Mouse (Mus musculus): ENCODE measurements around the gene Ybx1.

The Ybx1 gene

DNA sequence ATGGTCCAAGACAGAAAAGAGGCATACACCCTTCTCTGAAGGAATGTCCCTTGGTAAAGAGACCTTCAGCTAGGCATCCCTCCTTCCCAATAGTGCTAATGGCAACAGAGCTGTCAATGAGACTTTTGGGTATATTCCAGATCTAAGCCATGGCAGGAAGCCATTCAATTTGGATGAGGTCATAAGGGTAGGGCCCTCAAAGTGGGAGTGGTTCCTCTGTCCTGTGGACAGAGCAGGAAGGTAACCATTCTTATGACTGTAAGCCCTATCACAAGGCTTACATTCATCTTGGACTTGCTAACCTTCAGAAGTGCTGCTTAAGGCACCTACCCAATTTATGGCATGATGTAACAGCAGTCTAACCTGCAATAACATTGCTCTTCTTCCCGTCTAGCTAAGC lies 19.8 kb downstream of the Ybx1 start:
- no peak for DNase-seq (ENCODE audit: extremely low spot score)

DNA sequence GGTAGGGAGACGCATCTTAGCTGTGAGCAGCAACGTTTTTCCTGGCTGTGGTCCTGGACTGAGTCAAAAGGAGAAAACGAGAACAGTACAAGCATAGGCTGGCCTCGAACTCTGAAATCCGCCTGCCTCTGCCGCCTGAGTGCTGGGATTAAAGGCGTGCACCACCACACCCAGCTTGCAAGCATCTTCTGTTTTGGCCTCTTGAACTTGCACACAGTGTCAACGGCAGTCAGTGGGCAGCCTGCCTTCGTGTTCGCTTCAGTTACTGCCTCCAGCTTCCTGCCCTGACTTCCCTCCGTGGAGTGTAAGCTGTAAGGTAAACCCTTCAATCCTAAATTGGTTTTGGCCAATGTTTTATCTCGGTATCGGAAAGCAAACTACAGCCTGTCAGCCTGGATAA lies 27.8 kb downstream of the Ybx1 start:
- no peak for DNase-seq (ENCODE audit: extremely low spot score)

DNA sequence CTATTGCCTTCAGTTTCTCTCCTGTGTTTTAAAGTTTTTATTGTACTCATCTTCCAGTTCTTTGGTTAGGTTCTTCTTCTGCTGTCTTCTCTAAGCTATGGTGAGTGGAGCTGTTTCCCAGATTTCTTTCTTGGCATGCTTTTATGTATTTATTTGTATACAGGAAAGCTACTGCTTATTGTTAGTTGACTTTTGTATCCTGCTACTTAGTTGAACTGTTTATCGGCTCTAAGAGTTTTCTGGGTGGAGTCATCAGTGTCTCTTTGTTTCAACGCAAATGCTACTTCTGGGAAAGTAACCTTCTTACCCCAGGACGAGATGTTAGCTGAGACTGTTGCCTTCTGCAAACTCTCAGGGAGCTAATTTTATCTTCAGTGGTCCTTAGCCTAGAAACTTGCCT lies 30.9 kb downstream of the Ybx1 start:
- DNase-seq (ENCODE audit: extremely low spot score) = no peak

DNA sequence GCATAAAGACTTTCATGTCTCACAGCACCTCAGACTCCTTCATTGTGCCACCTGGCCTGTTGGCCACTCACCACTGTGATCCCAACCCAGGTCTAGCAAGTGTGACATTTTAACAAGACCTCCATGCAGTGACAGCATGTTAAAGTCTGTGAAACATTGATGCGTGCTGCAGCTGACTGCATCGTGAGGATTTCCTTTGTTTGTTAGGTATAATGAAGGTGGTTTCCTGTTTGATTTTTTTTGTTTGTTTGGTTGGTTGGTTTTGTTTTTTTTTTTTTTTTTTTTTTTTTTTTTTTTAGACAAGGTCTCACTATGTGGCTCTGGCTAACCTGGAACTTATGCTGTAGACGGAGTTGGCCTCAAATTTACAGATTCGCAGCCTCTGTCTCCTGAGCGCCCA lies 31.9 kb downstream of the Ybx1 start:
- DNase-seq (ENCODE audit: extremely low spot score) = no peak

DNA sequence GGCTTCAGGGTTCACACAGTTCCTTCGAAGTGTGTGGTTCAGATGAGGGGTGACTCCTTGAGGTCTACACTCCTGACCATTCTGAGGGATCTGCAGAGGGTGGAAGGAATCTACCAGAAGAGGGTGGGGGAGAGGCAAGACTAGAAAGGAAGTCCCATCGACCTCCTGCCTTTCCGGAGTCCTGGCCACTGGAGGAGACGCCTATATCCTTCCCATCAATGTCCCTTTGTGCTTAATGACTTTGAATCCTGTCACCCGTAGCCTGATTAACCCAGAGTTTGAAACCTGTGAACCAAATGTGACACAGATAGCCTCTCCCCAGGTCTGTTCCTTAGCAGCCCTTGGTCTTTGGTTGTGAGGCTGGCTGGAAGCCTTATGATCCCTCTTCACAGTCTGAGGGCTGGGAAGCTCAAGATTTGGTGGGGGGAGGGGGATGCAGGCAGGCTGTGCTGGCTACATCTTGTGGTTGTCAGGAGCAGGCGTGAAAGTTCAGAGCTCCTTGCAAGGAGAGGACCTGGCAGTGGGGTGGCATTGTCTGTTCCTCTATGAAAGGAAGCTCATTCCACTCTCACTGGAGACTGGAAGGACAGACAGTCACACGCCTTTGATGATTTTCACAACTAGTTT lies 33.2 kb downstream of the Ybx1 start:
- no peak for DNase-seq (ENCODE audit: extremely low spot score)

DNA sequence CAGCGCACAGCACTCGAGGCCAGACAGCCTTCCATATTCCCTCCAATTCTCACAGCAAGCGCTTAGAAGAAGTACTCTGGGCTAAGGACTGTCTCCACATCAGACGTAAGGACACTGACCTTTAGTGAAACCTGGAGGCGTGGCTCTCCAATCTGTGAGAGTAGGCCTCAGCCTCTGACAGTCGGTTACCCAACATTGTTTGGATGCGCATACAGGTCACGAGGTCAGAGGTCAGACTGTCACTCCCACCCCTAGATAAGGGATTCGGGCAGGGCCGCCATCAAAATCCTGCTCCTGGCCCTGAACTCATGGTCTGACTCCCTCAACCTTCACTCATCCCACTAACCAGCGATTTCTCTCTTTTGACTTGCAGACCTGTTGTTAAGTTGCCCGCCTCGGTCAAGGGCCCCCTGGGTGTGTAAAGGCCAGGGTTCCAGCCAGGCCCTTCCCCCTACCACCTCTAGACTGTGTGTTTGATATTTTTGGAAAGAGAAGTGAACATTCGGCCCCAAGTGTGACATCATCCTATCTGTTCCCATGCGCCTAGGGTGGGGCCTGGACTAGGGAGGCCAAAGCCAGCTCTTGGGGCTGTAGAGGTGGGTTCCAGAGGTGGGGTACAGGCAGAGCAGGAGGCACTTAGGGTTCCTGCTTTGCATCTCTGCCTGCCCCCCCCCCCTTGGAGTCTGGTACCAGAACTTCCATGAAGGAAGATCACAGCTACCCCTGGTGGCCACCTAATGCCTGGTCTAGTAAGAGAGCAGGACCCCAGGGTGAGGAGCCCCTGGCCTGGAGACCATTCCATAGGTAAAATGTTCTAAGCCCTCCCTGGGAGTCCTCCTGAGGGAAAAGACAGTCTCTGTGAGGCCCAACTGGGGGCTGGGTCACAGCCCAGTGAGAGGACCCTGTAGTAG lies 34.8 kb downstream of the Ybx1 start:
- DNase-seq (ENCODE audit: extremely low spot score) = no peak

DNA sequence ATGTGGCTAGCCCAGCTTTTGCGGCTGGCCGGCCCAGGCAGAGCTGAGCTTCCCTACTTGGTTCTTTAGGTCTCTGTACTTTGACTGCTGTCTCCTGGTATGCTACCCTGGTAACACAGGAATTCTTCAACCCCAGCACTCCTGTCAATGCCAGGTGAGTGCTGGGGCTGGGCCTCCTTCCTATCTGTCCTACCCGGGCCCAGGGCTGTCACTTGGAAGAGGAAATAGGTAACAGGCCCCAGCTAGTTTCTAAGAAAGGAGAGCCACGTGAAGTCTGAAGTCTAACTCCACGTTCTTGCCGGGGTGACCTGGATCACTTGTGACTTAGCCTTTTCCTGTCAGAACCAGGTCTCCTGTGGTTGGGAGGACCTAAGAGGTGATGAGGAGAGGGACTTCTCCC lies 37.3 kb downstream of the Ybx1 start:
- DNase-seq (ENCODE audit: extremely low spot score) = no peak

DNA sequence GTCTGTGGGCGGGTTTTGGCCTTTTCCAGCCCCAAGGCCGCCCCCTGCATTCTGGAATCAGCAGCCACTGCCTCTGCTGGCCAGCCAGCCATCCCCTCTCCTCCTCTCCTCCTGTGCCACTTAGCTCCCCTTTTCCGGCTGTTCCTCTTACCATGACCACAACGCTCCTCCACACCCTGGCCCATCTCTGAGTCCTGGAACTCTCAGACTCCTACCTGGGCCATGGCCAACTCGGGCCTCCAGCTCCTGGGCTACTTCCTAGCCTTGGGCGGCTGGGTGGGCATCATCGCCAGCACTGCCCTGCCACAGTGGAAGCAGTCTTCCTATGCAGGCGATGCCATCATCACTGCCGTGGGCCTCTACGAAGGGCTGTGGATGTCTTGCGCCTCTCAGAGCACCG lies 39.1 kb downstream of the Ybx1 start, which contains the start of gene Cldn19:
Gene Cldn19, plus strand, starts transcription at position 64 of the 400 bp plus-strand sequence.
- DNase-seq (ENCODE audit: extremely low spot score) = no peak

DNA sequence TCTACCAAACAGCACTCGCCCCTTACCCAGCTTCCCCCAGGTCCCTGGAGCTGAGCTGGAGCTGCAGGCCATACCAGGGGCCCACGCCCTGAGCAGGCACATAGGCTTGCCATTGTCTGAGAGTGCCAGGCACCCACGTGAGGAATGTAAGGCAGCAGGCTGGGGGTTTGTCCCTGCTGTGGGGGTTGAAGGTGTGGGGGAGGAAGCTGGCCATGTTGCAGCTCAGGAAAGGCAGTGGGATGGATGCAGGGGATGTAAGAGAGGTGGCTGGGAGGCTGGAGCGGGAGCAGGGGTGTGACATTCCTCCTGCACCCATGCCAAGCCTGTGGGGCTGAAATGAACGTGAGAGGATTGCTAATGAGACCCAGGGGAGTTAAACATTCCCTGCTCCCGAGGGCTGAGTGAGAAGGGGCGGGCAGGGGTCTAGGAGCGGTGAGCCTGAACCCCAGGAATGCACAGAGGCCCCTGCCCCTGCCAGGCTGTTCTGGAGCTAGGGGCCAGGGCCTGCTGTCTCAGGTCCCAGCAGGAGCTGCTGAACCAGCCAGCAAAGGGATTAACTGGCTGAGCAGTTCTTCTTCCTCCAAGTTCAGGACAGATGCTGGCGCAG lies 40.3 kb downstream of the Ybx1 start:
- DNase-seq (ENCODE audit: extremely low spot score) = no peak

DNA sequence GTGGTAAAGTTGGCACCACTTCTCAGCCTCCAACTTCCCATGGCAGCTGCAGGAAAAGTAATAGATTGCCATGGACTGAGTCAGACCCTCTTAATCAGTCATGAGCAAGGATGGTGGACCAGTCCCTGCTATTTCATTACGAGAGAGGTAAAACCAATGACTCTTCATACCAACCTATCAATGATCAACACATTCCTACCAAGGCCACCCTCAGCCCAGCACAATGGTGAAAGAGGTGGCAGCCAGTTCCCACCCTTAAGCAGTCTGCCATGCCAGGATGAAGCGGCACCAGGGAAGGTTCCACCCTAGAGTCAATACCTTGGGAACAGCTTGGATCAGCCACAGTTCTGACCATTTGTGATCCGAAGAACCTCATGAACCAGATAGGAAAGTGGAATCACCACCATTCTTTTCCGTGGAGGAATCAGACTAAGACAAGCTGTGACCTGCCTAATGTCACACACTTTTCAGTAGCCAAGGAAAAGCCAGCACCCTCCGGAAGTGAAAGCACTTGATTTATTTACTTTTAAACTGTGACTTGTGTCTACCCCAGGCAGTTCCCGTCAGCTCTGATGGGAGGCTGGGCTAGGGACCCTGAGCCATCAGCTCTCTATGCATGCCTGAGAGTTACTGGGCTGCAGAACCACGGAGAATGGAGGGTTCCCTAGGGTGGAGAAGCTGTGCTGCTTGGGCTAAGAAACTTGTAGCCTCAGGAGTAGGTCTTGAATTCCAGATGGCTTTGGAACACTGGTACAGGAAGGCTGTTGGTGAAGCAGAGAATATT lies 42.2 kb downstream of the Ybx1 start:
- no peak for DNase-seq (ENCODE audit: extremely low spot score)

DNA sequence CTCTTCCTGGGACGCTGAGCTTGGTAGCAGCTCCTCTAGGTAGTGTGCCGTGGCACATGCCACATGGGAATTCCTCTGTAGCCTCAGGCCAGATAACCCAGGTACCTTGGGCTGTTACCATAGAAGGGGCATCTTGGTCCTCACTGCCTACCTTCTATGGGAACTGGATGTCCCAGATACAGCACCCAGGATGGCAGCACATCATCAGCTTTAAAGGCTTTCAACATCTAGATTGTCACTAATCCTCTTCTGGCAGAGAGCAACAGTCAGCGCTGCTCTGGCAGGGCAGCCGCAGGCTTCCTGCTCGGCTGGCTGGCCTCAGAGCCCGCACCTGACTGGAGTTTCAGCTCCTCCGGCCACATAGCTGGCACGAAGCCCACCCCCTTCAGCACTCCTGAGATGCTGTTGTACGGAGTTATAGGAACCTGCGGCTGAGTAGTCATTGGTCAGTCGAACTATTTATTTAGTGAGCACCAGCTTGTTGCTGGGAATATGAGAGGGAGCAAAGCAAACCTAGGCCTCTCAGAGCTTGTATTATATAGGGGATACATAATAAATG lies 45.9 kb downstream of the Ybx1 start:
- DNase-seq (ENCODE audit: extremely low spot score) = no peak

DNA sequence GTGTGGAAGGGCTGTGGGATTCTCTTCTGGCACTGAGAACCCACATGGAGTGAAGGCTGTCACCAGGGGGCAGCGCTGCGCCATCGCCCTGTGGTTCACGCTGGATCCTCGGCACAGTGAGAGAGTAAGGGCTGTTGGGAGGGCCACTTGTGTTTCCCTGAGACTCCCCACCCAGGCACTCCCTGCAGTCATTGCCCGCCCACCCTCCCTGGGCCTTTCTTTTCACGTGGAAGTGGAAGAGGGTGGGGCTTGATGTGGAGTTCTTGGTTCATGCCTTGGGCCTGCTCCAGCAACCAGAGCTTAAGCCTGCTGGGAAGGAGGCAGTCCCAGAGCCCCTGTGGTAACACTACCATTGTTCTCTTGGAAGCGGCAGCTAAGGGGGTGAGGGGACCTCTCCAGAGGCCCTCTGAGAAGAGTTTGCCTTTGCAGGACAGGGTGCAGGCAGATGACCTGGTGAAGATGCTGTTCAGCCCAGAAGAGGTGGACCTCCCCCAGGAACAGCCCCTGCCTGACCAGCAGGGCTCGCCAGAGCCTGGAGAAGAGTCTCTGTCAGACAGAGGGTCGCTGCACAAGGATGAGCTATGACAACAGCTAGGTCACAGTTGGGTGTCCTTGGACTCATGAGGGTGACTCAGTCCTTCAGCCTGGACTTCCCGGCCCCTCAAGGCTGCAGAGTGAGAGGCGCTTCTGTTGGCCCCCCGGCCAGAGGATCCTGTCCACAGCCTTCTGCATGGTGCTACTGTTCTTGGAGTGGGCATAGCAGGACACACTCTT lies 46.8 kb downstream of the Ybx1 start:
- DNase-seq (ENCODE audit: extremely low spot score) = peak; percentile 71

DNA sequence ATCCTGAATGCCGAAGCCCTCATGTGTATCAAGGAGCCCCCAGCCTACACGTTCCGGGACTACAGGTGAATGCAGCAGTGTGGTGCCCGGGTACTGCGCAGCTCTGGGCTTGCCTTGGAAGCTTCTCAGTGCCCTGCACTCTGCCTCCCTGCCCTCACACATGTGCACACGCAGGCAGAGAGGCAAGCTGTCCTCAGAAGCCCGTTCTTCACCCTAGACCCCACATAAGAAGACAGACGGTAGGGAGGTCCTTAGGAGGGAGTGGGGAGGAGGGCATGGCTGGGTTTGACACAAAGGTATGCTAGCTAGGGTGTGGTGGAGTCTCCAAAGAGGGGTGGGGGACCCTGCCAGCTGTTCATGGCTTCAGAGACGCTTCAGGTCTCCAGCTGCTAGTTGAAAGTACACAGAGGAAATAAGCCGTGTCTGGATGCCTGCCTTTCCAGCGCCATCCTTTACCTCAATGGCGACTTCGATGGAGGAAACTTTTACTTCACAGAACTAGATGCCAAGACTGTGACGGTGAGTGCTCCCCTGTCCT lies 47.6 kb downstream of the Ybx1 start:
- DNase-seq (ENCODE audit: extremely low spot score) = no peak

DNA sequence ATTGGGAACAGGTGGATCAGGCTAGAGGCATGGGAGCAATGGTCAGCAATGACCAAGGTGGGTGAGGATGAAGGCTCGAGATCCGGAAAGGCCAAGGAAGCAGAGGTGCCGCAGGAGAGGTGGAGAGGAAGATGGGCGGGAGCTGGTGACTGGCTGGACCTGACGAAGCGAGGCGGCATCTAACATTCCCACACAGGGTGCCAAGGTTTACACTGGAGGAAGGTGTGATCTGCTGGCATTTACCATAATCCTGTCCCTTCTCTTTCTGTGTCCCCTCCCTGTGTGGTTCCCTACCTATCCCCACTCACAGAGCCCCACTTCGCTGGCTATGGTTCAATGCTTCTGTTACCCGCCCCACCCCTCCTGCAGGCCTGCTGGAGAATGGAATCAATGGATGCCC lies 48.4 kb downstream of the Ybx1 start:
- DNase-seq (ENCODE audit: extremely low spot score) = no peak

DNA sequence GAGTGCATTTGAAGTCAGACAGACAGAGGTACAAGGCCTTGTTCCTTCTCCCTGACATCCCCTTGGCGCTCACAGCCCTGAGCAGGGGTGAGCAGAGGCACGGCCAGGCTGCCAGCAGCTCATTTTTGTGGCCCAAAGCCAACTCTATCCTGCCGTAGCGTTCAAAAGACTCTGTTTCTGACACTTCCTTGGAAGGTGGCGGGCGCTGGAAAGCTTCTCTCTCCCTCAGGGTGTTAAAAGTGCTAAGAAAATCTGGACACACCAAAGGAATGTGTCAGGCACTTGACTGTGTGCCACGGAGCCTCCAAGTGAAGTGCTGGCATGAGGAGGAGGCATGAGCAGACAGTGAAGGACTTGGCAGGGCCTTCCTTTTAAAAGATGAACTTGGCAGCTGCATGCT lies 48.8 kb downstream of the Ybx1 start:
- DNase-seq (ENCODE audit: extremely low spot score) = no peak

DNA sequence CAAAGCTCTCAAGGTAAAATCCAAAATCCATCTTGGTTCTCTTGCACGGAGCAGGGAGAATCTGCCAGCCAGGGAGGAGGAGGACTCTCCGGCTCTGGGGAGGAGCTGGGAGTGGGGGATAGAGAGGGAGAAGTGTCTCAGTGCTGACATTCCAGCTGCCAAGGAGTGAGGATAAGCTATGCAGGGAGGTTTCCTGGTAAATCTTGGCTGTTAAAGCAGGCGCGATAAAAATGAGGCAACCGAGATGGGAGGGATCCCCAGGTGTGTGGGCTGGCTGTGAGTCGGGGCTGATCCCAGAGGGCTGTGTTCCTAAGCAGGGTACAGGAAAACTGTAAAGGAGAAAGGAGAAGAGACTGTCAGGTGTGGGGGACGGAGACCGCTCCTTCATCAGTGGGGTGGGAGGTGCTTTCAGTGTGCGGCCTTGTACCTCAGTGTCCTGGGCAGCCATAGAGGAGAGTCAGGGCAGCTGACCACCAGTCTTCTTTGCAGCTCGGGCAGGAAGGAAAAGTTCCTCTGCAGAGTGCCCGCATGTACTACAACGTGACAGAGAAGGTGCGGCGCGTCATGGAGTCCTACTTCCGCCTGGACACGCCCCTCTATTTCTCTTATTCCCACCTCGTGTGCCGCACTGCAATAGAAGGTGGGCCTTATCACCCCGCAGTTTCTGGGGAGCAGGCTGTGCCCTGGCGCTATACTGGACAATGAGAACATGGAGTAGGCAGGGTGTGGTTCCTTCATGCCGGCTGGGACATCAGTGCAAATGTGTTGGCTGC lies 49.8 kb downstream of the Ybx1 start:
- no peak for DNase-seq (ENCODE audit: extremely low spot score)

DNA sequence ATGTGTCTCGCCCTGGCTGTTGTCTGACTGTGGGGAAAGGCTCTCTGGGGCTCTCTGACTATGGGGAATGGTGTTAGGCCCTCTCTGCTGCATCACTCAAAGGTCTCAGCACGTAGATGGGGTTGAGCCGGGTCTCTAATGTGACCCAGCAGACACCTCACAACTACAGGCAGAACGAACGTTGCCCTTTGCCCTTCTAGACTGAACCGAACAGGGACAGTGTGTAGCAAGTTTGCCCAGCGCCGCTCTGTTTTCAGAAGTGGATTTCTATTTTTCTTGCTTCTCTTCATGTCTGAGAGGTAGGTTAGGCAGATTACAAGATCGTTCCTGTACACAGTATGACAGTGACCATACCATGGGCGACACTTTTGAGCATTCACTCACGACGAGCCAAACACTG lies 51.8 kb downstream of the Ybx1 start:
- DNase-seq (ENCODE audit: extremely low spot score) = no peak

DNA sequence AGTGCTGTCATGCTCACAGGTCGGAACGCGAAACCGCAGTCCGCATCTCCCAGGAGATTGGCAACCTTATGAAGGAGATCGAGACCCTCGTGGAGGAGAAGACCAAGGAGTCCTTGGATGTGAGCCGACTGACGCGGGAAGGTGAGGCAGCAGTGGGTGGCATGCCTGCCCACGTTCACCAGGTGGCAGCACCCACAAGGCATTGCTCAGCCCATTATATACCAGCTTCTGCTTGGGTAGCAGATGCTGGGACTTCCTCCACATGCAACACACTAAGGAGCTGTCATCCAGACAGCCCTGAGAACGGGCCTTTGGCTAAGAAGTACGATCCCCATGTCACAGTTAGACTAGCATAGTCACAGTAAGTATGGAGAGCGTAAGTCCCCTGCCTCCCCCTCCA lies 52.7 kb downstream of the Ybx1 start:
- DNase-seq (ENCODE audit: extremely low spot score) = no peak

DNA sequence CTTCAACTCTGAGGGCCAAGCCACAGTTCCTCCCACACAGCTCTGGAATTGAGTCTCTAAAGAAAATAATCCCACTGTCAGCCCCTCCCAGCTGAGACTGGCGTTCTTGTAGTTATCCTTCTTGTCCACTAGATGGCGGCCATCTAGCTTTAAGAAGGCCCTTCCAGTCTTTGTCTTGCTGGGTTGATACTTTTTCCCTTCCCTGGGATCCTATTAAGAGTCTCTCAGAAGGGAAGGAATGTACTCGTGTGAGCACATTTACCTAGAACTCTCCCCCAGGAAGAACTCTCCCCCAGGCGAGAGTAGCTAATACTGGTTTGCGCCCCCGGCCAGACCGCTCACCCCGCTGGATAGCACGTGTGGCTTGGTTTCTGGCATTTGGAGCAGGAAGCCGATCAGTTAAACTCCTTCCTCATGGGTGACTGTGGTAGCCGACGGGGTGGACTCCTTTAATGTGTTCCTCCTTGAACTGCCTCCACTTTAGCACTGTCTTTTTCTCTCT lies 55.2 kb downstream of the Ybx1 start:
- DNase-seq (ENCODE audit: extremely low spot score) = peak; percentile 57

DNA sequence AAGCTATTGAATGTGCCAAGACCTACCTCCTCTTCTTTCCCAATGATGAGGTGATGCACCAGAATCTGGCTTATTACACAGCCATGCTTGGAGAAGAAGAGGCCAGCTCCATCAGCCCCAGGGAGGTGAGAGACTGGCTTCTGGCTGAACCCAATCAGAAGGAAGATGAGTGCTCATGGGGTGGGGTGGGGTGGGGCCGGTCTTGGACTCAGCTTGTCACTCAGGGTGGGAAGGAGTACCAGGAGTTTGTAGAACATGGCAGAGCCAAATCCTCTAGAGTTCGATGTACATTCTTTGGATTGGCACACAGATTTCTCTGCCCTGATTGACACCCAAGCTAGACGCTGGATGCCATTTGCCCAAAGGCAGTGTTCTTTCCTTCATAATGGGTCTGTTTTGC lies 55.7 kb downstream of the Ybx1 start:
- DNase-seq (ENCODE audit: extremely low spot score) = no peak

Data from embryo, embryonic 9.5 days (tissue).